Mouse (Mus musculus): ENCODE results near the gene Nodal. TPM values are rescaled to one million over a fixed set of nuclear protein-coding genes. Genes with fewer than 3 reads are reported as not detected.

Nodal gene
- total and polyA plus RNA-seq, 3 experiments, result not detected

GRCm38 (mm10) chr10:61374771-61375481 lies 42.8 kb upstream of the Nodal start:
- DNase-seq (ENCODE audit: low read depth, low spot score), result no peak
- Histone ChIP-seq H3K79me2 (ENCODE audit: control insufficient read depth, insufficient read depth, low read length, poor library complexity) (no peaks in the 10 kb centered on the region), H3K4me3 (ENCODE audit: control insufficient read depth in 1 of 2, insufficient read depth in 1 of 2, low read depth in 2 of 2, low read length in 2 of 2) (no peak overlapping the region), H3K27me3 (ENCODE audit: control insufficient read depth in 1 of 2, insufficient read depth in 2 of 2, low read length in 2 of 2) (no peaks in the 10 kb centered on the region), H3K9me3 (replicated peaks; ENCODE audit: insufficient read depth, low read length) (no peaks in the 10 kb centered on the region), H3K4me1 (ENCODE audit: control insufficient read depth in 1 of 2, insufficient read depth in 2 of 2, low read length in 2 of 2) (no peaks in the 10 kb centered on the region), H3K36me3 (ENCODE audit: control insufficient read depth in 1 of 2, insufficient read depth in 2 of 2, low read length in 2 of 2) (no peaks in the 10 kb centered on the region), H3K9ac (ENCODE audit: control insufficient read depth, low read depth, low read length, poor library complexity, severe bottlenecking) (no peak overlapping the region), H3K27ac (ENCODE audit: control insufficient read depth, low read depth, low read length) (no peak overlapping the region)
- TF ChIP-seq UBTF (IDR thresholded peaks at IDR 0.05; ENCODE audit: borderline replicate concordance, insufficient read depth, low read depth, low read length) (no peak), POLR2AphosphoS2 (IDR thresholded peaks at IDR 0.05; ENCODE audit: low read length) (no peak), MYC (IDR thresholded peaks at IDR 0.05; ENCODE audit: low read depth, low read length) (no peak), POLR2AphosphoS5 (IDR thresholded peaks at IDR 0.05; ENCODE audit: borderline replicate concordance, low read depth, low read length) (no peak), HCFC1 (IDR thresholded peaks at IDR 0.05; ENCODE audit: low read depth, low read length) (no peak), MYB (IDR thresholded peaks at IDR 0.05; ENCODE audit: low read depth, low read length) (no peak), MAZ (IDR thresholded peaks at IDR 0.05; ENCODE audit: low read depth, low read length) (no peak), RAD21 (IDR thresholded peaks at IDR 0.05; ENCODE audit: low read depth, low read length) (no peak), ELF1 (IDR thresholded peaks at IDR 0.05; ENCODE audit: low read depth, low read length) (no peak), TCF12 (IDR thresholded peaks at IDR 0.05; ENCODE audit: low read depth, low read length) (no peak), GATA1 (IDR thresholded peaks at IDR 0.05; ENCODE audit: low read depth, low read length) (no peak), EP300 (IDR thresholded peaks at IDR 0.05; ENCODE audit: low read depth in 1 of 2, low read length in 2 of 2) (no peak), TBP (IDR thresholded peaks at IDR 0.05; ENCODE audit: low read depth, low read length) (no peak), MEF2A (IDR thresholded peaks at IDR 0.05; ENCODE audit: extremely low read depth, insufficient replicate concordance, low read depth, low read length, poor library complexity, severe bottlenecking) (no peak), SMC3 (IDR thresholded peaks at IDR 0.05; ENCODE audit: low read depth, low read length) (no peak), TAL1 (IDR thresholded peaks at IDR 0.05; ENCODE audit: low read length) (no peak), ZNF384 (IDR thresholded peaks at IDR 0.05; ENCODE audit: low read depth, low read length) (no peak)

GRCm38 (mm10) chr10:61378050-61378449 lies 39.7 kb upstream of the Nodal start:
- H3K4me3 ChIP-seq (ENCODE audit: control insufficient read depth in 1 of 2, insufficient read depth in 1 of 2, low read depth in 2 of 2, low read length in 2 of 2), result no peak overlapping the region
- H3K27me3 ChIP-seq (ENCODE audit: control insufficient read depth in 1 of 2, insufficient read depth in 2 of 2, low read length in 2 of 2), result no peaks in the 10 kb centered on the region
- H3K4me1 ChIP-seq (ENCODE audit: control insufficient read depth in 1 of 2, insufficient read depth in 2 of 2, low read length in 2 of 2), result peaks cover 0 to 7% of the 10 kb centered on the region in 2 experiments; a peak in 3 of 4 replicates
- H3K36me3 ChIP-seq (ENCODE audit: control insufficient read depth in 1 of 2, insufficient read depth in 2 of 2, low read length in 2 of 2), result peaks cover 0 to 3% of the 10 kb centered on the region in 2 experiments; a peak in 1 of 4 replicates
- H3K9me3 ChIP-seq (replicated peaks; ENCODE audit: insufficient read depth, low read length), result no peaks in the 10 kb centered on the region
- DNase-seq (ENCODE audit: low read depth, low spot score), result no peak
- no peaks in the 10 kb centered on the region for H3K79me2 ChIP-seq (ENCODE audit: control insufficient read depth, insufficient read depth, low read length, poor library complexity)
- H3K27ac ChIP-seq (ENCODE audit: control insufficient read depth, low read depth, low read length), result no peak overlapping the region
- no peak overlapping the region for H3K9ac ChIP-seq (ENCODE audit: control insufficient read depth, low read depth, low read length, poor library complexity, severe bottlenecking)
- no peak for TF ChIP-seq HCFC1 (IDR thresholded peaks at IDR 0.05; ENCODE audit: low read depth, low read length)
- no peak for TF ChIP-seq E2F4 (IDR thresholded peaks at IDR 0.05; ENCODE audit: borderline replicate concordance, low read depth, low read length)
- TF ChIP-seq BHLHE40 (IDR thresholded peaks at IDR 0.05; ENCODE audit: borderline replicate concordance, low read depth, low read length), result no peak
- no peak for TF ChIP-seq UBTF (IDR thresholded peaks at IDR 0.05; ENCODE audit: borderline replicate concordance, insufficient read depth, low read depth, low read length)
- no peak for TF ChIP-seq CTCF (IDR thresholded peaks at IDR 0.05 in 2 of 3, conservative IDR thresholded peaks at IDR 0.05 in 1 of 3; ENCODE audit: control insufficient read depth in 1 of 3, insufficient read depth in 1 of 3, low read depth in 2 of 3, low read length in 3 of 3, poor library complexity in 1 of 3, severe bottlenecking in 1 of 3)
- TF ChIP-seq NRF1 (IDR thresholded peaks at IDR 0.05; ENCODE audit: insufficient read depth, low read depth, low read length, poor library complexity, severe bottlenecking), result no peak
- TF ChIP-seq RCOR1 (IDR thresholded peaks at IDR 0.05; ENCODE audit: low read depth, low read length), result no peak
- TF ChIP-seq MAFK (IDR thresholded peaks at IDR 0.05; ENCODE audit: borderline replicate concordance, low read depth, low read length), result no peak
- no peak for TF ChIP-seq ZC3H11A (IDR thresholded peaks at IDR 0.05; ENCODE audit: low read depth, low read length)
- TF ChIP-seq SMC3 (IDR thresholded peaks at IDR 0.05; ENCODE audit: low read depth, low read length), result no peak
- no peak for TF ChIP-seq NELFE (IDR thresholded peaks at IDR 0.05; ENCODE audit: low read depth, low read length)
- TF ChIP-seq USF2 (IDR thresholded peaks at IDR 0.05; ENCODE audit: borderline replicate concordance in 1 of 2, insufficient read depth in 1 of 2, low read depth in 1 of 2, low read length in 2 of 2), result no peak
- TF ChIP-seq ETS1 (IDR thresholded peaks at IDR 0.05; ENCODE audit: low read depth, low read length), result no peak
- TF ChIP-seq GATA1 (IDR thresholded peaks at IDR 0.05; ENCODE audit: low read depth, low read length), result no peak
- no peak for TF ChIP-seq MEF2A (IDR thresholded peaks at IDR 0.05; ENCODE audit: extremely low read depth, insufficient replicate concordance, low read depth, low read length, poor library complexity, severe bottlenecking)
- no peak for TF ChIP-seq SIN3A (IDR thresholded peaks at IDR 0.05; ENCODE audit: low read length)
- TF ChIP-seq MAX (IDR thresholded peaks at IDR 0.05; ENCODE audit: low read length), result no peak
- no peak for TF ChIP-seq ZKSCAN1 (IDR thresholded peaks at IDR 0.05; ENCODE audit: low read depth, low read length)

Data from MEL (cell line).